Mouse (Mus musculus): Measurements from ENCODE around the gene Pcdh15.
A peak's percentile ranks its signal among the peaks of the same experiment; 100 is the strongest.

The Pcdh15 gene

GRCm38 (mm10) chr10:73098966-73099845 is at the start of gene Pcdh15:
Gene Pcdh15, plus strand, starts transcription at chr10:73099342.
- DNase-seq = peak; percentile 12 to 21

DNA sequence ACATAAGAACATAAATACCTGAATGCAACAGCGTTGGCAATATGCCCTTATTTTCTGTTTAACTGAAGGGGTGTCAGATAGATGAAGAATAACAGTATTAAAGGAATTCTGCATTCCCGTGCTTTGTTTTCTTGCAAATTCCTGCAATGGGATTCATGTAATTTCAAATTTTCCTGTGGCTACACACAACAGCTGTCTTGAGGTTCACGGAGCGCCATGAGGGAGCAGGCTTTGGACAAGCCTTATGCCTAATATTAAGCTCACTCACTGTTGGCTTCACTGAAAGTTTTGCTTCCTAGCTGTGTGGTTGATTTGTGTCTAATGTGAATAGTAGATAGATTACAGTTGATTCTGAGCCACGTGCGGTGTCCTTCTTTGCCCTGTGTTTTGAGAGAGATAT is 47.1 kb upstream of the Pcdh15 start:
- DNase-seq = no peak

GRCm38 (mm10) chr10:73059726-73060230 is 39.4 kb upstream of the Pcdh15 start:
- no peak for DNase-seq

DNA sequence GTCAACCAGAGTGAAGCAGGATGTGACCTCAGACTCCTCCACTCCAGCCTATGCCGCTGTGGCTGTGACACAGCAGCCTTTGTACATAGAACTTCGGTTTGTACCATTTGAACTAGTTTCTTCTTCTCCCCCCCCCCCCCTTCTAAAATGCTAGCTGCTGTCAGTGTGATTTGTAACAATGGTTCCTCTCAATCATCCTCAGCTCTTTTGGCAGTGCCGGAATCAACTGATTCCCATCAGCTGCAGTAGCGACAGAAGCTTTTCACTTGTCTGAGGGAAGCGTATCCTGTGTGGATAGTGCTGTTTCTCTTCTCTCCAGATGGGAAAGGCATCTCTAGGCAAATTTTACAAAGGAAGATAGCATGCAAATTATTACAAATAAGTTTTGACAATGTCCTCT is 12.4 kb upstream of the Pcdh15 start:
- no peak for DNase-seq

GRCm38 (mm10) chr10:73096531-73097135 is 2.5 kb upstream of the Pcdh15 start:
- DNase-seq = peak in 1 of 2 experiments; percentile 19

GRCm38 (mm10) chr10:73097176-73097575 is 2.0 kb upstream of the Pcdh15 start:
- DNase-seq = no peak

DNA sequence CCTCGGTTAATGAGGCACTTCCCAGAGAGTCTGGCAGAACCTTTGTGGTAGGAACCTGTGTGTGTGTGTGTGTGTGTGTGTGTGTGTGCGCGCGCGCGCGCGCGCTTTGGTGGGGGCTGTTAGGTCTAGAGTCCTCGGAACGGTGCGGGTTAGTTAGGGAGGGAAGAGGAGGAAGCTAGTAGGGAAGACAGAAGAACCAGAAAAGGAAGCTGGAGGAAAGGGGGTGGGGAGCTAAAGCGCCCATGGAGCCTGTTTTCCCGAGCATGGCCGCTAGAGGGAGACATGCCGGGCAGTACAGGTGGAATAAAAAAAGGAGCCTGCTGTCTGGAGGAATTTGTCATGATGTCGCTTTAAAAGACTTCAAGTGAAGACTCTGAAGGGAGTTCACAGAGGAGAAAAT is 1.2 kb upstream of the Pcdh15 start:
- DNase-seq = peak; percentile 30 to 47

- DNase-seq = peak in 1 of 2 experiments; percentile 19
Measured at GRCm38 (mm10) chr10:73099846-73100241, 702 bp downstream of the Pcdh15 start.

- DNase-seq = no peak
Measured at GRCm38 (mm10) chr10:73103383-73103994, 4.3 kb downstream of the Pcdh15 start.

DNA sequence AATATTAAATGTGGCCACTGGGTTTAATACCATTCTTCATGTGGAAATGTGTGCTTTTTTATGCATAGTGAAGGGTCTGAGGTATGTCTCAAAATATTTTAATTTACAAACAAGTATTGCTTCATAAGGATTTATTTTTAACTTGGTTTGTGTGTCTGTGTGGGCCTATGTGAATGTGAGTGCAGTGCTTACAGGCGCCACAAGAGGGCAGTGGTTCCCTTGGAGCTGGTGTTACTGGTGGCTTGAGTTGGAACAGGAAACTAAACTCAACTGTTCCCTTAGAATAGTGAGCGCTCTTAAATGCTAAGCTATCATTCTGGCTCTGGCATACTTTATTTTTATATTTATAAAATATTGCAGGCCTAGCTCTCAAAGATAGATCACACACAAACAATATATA is 6.8 kb downstream of the Pcdh15 start:
- DNase-seq = peak in 1 of 2 experiments; percentile 7

- no peak for DNase-seq
Measured at GRCm38 (mm10) chr10:73137985-73138384, 38.8 kb downstream of the Pcdh15 start.

DNA sequence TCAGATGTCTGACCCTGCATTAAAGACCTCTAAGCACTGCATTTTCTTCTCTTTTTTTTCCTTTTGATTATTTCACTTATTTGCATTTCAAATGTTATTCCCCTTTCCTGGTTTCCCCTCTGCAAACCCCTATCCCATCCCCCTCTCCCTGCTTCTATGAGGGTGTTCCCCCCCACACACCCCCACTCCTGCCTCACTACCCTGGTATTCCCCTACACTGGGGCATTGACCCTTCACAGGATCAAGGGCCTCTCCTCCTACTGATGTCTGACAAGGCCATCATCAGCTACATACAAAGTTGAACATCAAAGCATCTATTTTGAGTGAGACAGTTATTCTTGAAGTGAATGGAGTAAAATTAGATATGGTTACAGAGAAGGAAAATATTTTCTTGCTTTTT is 48.4 kb downstream of the Pcdh15 start:
- DNase-seq = no peak

GRCm38 (mm10) chr10:73147978-73148377 is 48.8 kb downstream of the Pcdh15 start:
- no peak for DNase-seq

- DNase-seq = no peak
Measured at GRCm38 (mm10) chr10:73154544-73154943, 55.4 kb downstream of the Pcdh15 start.

GRCm38 (mm10) chr10:73161757-73162156 is 62.6 kb downstream of the Pcdh15 start:
- no peak for DNase-seq

GRCm38 (mm10) chr10:73216001-73216400 is 116.9 kb downstream of the Pcdh15 start:
- no peak for DNase-seq

GRCm38 (mm10) chr10:73242294-73242693 is 143.2 kb downstream of the Pcdh15 start:
- no peak for DNase-seq

GRCm38 (mm10) chr10:73280438-73280837 is 181.3 kb downstream of the Pcdh15 start:
- no peak for DNase-seq

- no peak for DNase-seq
Measured at GRCm38 (mm10) chr10:73296456-73296855, 197.3 kb downstream of the Pcdh15 start.

DNA sequence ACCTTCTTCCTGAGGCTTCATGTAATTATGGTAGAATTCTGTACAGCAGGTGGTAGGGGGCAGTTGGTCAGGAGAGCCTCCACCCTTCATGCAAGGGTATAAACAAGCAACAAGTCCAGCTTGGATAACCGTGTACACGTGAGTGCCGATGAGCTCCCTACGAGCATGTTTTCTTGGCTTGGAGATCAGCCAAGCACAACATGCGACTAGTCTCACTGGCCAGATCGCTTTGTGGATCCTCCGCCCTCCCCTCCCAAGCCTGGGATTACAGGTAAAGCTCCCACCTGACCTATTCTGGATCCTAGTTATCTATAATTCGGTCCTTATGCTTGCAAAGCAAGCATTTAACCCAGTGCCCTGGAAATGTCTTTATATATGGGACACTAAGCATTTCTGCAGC is 202.8 kb downstream of the Pcdh15 start:
- no peak for DNase-seq

- no peak for DNase-seq
Measured at GRCm38 (mm10) chr10:73306677-73307076, 207.5 kb downstream of the Pcdh15 start.

DNA sequence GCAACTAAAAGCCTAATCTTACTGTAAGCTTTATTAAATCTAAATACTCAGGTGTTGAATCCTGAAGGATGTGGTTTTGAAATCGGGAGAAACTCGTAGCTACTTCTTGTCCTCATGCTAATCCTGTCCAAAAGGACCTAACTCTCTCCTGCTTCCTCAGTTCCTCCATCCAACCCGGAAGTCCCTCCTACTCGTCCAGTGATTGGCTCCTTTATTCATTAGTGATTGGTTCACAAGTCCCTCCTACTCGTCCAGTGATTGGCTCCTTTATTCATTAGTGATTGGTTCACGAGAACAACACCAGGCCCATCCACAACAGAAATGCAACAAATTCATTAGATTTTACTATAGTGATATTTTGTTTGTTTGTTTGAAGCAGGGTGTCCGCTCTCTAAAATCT is 227.7 kb downstream of the Pcdh15 start:
- DNase-seq = no peak

- no peak for DNase-seq
Measured at GRCm38 (mm10) chr10:73333426-73333825, 234.3 kb downstream of the Pcdh15 start.

DNA sequence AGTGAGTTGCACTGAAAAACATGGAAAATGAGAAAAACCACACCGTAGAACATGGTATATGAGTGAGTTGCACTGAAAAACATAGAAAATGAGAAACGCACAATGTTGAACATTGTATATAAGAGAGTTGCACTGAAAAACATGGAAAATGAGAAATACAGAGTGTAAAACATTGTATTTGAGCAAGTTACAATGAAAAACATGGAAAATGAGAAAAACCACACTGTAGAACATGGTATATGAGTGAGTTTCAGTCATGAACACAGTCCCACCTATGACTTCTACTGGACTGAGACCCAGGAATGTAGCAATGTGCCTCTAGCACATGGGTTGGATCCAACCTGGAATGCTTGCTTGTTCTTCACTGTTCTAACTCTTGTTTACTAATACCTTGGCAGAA is 279.9 kb downstream of the Pcdh15 start:
- DNase-seq = no peak
